Mouse (Mus musculus): Measurements from ENCODE around the gene Gm45194.

The Gm45194 gene

GRCm38 (mm10) chrX:111891089-111891488 lies at the start of gene Gm45194:
TSS of gene Gm45194 (plus strand) at chrX:111891389.
- no peak for DNase-seq

- no peak for DNase-seq
Observed at GRCm38 (mm10) chrX:111855878-111856277, 35.3 kb upstream of the Gm45194 start.

- DNase-seq = no peak
Observed at GRCm38 (mm10) chrX:111881251-111881650, 9.9 kb upstream of the Gm45194 start.

- DNase-seq = no peak
Observed at GRCm38 (mm10) chrX:111894321-111895050, 3.3 kb downstream of the Gm45194 start.

- DNase-seq = no peak
Observed at GRCm38 (mm10) chrX:111895084-111895779, 4.0 kb downstream of the Gm45194 start.

GRCm38 (mm10) chrX:111917422-111917821 lies 26.2 kb downstream of the Gm45194 start:
- no peak for DNase-seq

- no peak for DNase-seq
Observed at GRCm38 (mm10) chrX:111960909-111961308, 69.7 kb downstream of the Gm45194 start.

- DNase-seq = no peak
Observed at GRCm38 (mm10) chrX:111999661-112000060, 108.5 kb downstream of the Gm45194 start.

GRCm38 (mm10) chrX:112010707-112011106 lies 119.5 kb downstream of the Gm45194 start, which contains the start of gene Tex16:
TSS of gene Tex16 (plus strand) at chrX:112011007.
- DNase-seq = no peak

GRCm38 (mm10) chrX:112238749-112239148 lies 347.6 kb downstream of the Gm45194 start, which contains the start of gene 4933403O08Rik:
TSS of gene 4933403O08Rik (plus strand) at chrX:112239049.
- DNase-seq = no peak

GRCm38 (mm10) chrX:112242916-112243315 lies 351.7 kb downstream of the Gm45194 start:
- no peak for DNase-seq

GRCm38 (mm10) chrX:112255513-112255912 lies 364.3 kb downstream of the Gm45194 start:
- no peak for DNase-seq

- DNase-seq = no peak
Observed at GRCm38 (mm10) chrX:112273550-112273949, 382.4 kb downstream of the Gm45194 start.
